Mouse (Mus musculus): ENCODE measurements around the gene Cdkal1. TPM values are rescaled to one million over a fixed set of nuclear protein-coding genes. Genes with fewer than 3 reads are reported as not detected.

The Cdkal1 gene
- polyA plus RNA-seq, 1 experiment from 2014 or later: 33.9 TPM

DNA sequence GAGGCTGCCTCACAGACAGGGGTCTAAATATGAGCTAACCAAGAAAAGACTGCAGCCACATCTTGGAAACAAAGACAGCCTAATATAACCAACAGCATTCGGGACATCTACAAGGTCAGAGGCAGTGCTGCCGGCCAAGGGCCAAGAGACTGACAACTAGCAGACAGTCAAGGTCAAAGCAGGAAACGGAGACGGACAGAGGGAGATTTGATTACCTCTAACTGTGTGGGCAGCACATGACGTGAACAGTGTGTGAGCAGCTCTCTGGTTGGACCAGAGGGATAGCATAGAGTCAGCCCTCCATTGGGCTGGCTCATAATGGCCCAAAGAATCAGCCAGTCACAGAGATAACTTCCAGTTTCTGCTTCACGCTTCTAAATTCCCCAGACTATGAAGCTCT is 655.8 kb downstream of the Cdkal1 start:
- Histone ChIP-seq H3K4me2 (ENCODE audit: low read length) (no peak overlapping the region), H3K4me1 (replicated peaks; ENCODE audit: control insufficient read depth, insufficient read depth, low read length) (peaks cover 3% of the 10 kb centered on the region; the same call in 1 of the 2 replicates), H3K36me3 (ENCODE audit: control insufficient read depth, insufficient read depth, low read length) (no peaks in the 10 kb centered on the region), H3K27me3 (replicated peaks; ENCODE audit: control insufficient read depth, insufficient read depth, low read length) (no peaks in the 10 kb centered on the region), H3K27ac (ENCODE audit: low read depth) (peak overlapping the region; percentile 9; the same call in 1 of the 2 replicates), H3K9ac (ENCODE audit: low read length) (no peak overlapping the region), H3K9me3 (ENCODE audit: control insufficient read depth, low read length) (no peaks in the 10 kb centered on the region), H3K4me3 (ENCODE audit: low read depth, low read length) (no peak overlapping the region)
- ATAC-seq (replicated peaks; ENCODE audit: low FRiP score, low TSS enrichment, low read depth): 0 out of 2 replicates have a peak, but pooled peaks have one; percentile 55
- WGBS: 42% methylated on average over 6 of the region's 6 CpGs
- no peak for DNase-seq (ENCODE audit: low spot score)

- Histone ChIP-seq H3K27ac (ENCODE audit: low read depth) (no peak overlapping the region), H3K36me3 (ENCODE audit: control insufficient read depth, insufficient read depth, low read length) (no peaks in the 10 kb centered on the region), H3K4me3 (ENCODE audit: low read depth, low read length) (no peak overlapping the region), H3K4me2 (ENCODE audit: low read length) (no peak overlapping the region), H3K27me3 (replicated peaks; ENCODE audit: control insufficient read depth, insufficient read depth, low read length) (no peaks in the 10 kb centered on the region), H3K9ac (ENCODE audit: low read length) (no peak overlapping the region), H3K4me1 (replicated peaks; ENCODE audit: control insufficient read depth, insufficient read depth, low read length) (peaks cover 3% of the 10 kb centered on the region; the same call in 1 of the 2 replicates), H3K9me3 (ENCODE audit: control insufficient read depth, low read length) (no peaks in the 10 kb centered on the region)
- ATAC-seq (replicated peaks; ENCODE audit: low FRiP score, low TSS enrichment, low read depth): no peak
- DNase-seq (ENCODE audit: low spot score): no peak
- WGBS: 43% methylated on average over 9 of the region's 9 CpGs
Measured at GRCm38 (mm10) chr13:29196798-29197498, 658.5 kb downstream of the Cdkal1 start.

DNA sequence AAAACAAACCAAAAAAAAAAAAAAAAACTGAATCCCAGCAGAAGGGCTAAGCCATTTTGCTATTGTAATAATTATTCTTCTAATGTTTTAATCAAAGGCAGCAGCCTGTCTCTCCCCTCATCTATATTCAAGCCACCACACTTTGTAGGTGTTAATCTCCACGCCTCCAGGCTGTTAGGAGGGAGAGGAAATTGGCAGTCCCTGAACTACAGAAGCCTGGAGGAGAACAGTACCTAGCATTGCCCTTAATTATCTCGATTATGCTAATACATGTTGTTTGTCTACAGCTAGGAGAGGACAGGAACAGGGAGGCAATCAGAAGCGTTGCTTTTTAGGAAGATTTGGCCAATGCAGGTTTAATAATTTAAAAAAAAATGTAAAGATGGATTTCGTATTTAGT is 659.8 kb downstream of the Cdkal1 start:
- DNase-seq (ENCODE audit: low spot score): no peak
- no peaks in the 10 kb centered on the region for H3K36me3 ChIP-seq (ENCODE audit: control insufficient read depth, insufficient read depth, low read length)

GRCm38 (mm10) chr13:29194946-29195345 is 660.5 kb downstream of the Cdkal1 start:
- Histone ChIP-seq H3K27me3 (replicated peaks; ENCODE audit: control insufficient read depth, insufficient read depth, low read length) (no peaks in the 10 kb centered on the region), H3K4me3 (ENCODE audit: low read depth, low read length) (no peak overlapping the region), H3K27ac (ENCODE audit: low read depth) (no peak overlapping the region), H3K4me1 (replicated peaks; ENCODE audit: control insufficient read depth, insufficient read depth, low read length) (peaks cover 3% of the 10 kb centered on the region; the same call in 1 of the 2 replicates), H3K9ac (ENCODE audit: low read length) (no peak overlapping the region), H3K9me3 (ENCODE audit: control insufficient read depth, low read length) (no peaks in the 10 kb centered on the region), H3K36me3 (ENCODE audit: control insufficient read depth, insufficient read depth, low read length) (no peaks in the 10 kb centered on the region), H3K4me2 (ENCODE audit: low read length) (no peak overlapping the region)
- no peak for DNase-seq (ENCODE audit: low spot score)
- ATAC-seq (replicated peaks; ENCODE audit: low FRiP score, low TSS enrichment, low read depth): no peak
- WGBS: 79% methylated on average over 4 of the region's 4 CpGs

More for the DNA sequence above, 659.8 kb downstream of the Cdkal1 start:
- H3K4me2 ChIP-seq (ENCODE audit: low read length): no peak overlapping the region
- WGBS: 63% methylated on average over 4 of the region's 4 CpGs
- no peaks in the 10 kb centered on the region for H3K27me3 ChIP-seq (replicated peaks; ENCODE audit: control insufficient read depth, insufficient read depth, low read length)
- no peak for ATAC-seq (replicated peaks; ENCODE audit: low FRiP score, low TSS enrichment, low read depth)
- no peak overlapping the region for H3K27ac ChIP-seq (ENCODE audit: low read depth)
- no peaks in the 10 kb centered on the region for H3K9me3 ChIP-seq (ENCODE audit: control insufficient read depth, low read length)
- no peak overlapping the region for H3K9ac ChIP-seq (ENCODE audit: low read length)
- H3K4me1 ChIP-seq (replicated peaks; ENCODE audit: control insufficient read depth, insufficient read depth, low read length): peaks cover 3% of the 10 kb centered on the region; the same call in 1 of the 2 replicates
- H3K4me3 ChIP-seq (ENCODE audit: low read depth, low read length): no peak overlapping the region

GRCm38 (mm10) chr13:29192697-29193096 is 662.8 kb downstream of the Cdkal1 start:
- no peaks in the 10 kb centered on the region for H3K27me3 ChIP-seq (replicated peaks; ENCODE audit: control insufficient read depth, insufficient read depth, low read length)
- no peak overlapping the region for H3K4me3 ChIP-seq (ENCODE audit: low read depth, low read length)
- no peak overlapping the region for H3K27ac ChIP-seq (ENCODE audit: low read depth)
- ATAC-seq (replicated peaks; ENCODE audit: low FRiP score, low TSS enrichment, low read depth) (no peak), DNase-seq (ENCODE audit: low spot score) (no peak)
- H3K4me1 ChIP-seq (replicated peaks; ENCODE audit: control insufficient read depth, insufficient read depth, low read length): no peaks in the 10 kb centered on the region
- H3K9me3 ChIP-seq (ENCODE audit: control insufficient read depth, low read length): no peaks in the 10 kb centered on the region
- H3K4me2 ChIP-seq (ENCODE audit: low read length): no peak overlapping the region
- WGBS: 84% methylated on average over 3 of the region's 3 CpGs
- H3K9ac ChIP-seq (ENCODE audit: low read length): no peak overlapping the region
- H3K36me3 ChIP-seq (ENCODE audit: control insufficient read depth, insufficient read depth, low read length): no peaks in the 10 kb centered on the region

DNA sequence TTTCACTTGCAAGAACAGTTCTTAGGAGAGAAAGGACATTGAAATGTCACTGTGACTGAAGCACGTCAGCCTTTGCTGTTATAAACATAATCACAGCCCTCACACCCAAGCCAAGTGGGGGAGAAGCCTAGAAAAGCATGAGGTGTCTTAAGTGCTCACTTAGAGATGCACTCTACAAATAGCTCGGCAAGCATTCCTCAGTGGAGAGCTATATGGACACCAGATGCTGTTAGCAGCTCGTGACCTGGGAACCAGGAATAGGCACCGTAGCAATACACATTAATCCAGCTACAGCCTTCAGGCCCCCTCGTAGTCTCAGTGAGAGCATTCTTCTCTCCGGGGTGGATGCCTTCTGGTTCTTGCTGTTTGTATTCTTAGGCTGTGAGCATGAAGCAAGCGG is 664.9 kb downstream of the Cdkal1 start:
- no peak overlapping the region for H3K9ac ChIP-seq (ENCODE audit: low read length)
- H3K27ac ChIP-seq (ENCODE audit: low read depth): no peak overlapping the region
- H3K9me3 ChIP-seq (ENCODE audit: control insufficient read depth, low read length): no peaks in the 10 kb centered on the region
- no peaks in the 10 kb centered on the region for H3K4me1 ChIP-seq (replicated peaks; ENCODE audit: control insufficient read depth, insufficient read depth, low read length)
- no peak overlapping the region for H3K4me3 ChIP-seq (ENCODE audit: low read depth, low read length)
- 61% methylated on average over 7 of the region's 7 CpGs for WGBS
- H3K4me2 ChIP-seq (ENCODE audit: low read length): no peak overlapping the region
- ATAC-seq (replicated peaks; ENCODE audit: low FRiP score, low TSS enrichment, low read depth) (no peak), DNase-seq (ENCODE audit: low spot score) (no peak)
- H3K27me3 ChIP-seq (replicated peaks; ENCODE audit: control insufficient read depth, insufficient read depth, low read length): no peaks in the 10 kb centered on the region
- H3K36me3 ChIP-seq (ENCODE audit: control insufficient read depth, insufficient read depth, low read length): no peaks in the 10 kb centered on the region

DNA sequence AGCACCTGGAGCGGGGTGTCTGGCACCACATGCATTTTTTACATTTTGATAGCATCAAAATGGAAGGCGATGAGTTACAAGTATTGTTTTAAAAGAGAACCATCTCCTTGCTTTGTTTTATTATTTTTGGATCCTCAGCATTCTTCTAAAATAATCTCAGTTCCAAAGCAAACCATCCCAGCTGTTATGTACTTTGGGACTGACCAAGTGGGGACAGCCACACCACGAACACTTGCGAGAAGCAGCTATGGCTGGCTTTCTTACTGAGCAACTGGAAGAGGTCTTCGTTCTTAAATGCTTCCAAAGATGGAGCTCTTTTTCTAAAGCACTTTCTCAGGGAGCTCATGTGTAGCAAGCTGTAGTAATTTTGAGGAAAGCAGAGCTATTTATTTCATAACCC is 668.7 kb downstream of the Cdkal1 start:
- Histone ChIP-seq H3K9me3 (ENCODE audit: control insufficient read depth, low read length) (no peaks in the 10 kb centered on the region), H3K9ac (ENCODE audit: low read length) (no peak overlapping the region), H3K27ac (ENCODE audit: low read depth) (no peak overlapping the region), H3K36me3 (ENCODE audit: control insufficient read depth, insufficient read depth, low read length) (no peaks in the 10 kb centered on the region), H3K4me2 (ENCODE audit: low read length) (no peak overlapping the region), H3K4me3 (ENCODE audit: low read depth, low read length) (no peak overlapping the region), H3K4me1 (replicated peaks; ENCODE audit: control insufficient read depth, insufficient read depth, low read length) (no peaks in the 10 kb centered on the region), H3K27me3 (replicated peaks; ENCODE audit: control insufficient read depth, insufficient read depth, low read length) (no peaks in the 10 kb centered on the region)
- DNase-seq (ENCODE audit: low spot score): no peak
- ATAC-seq (replicated peaks; ENCODE audit: low FRiP score, low TSS enrichment, low read depth): no peak
- WGBS: 93% methylated on average over 5 of the region's 5 CpGs

DNA sequence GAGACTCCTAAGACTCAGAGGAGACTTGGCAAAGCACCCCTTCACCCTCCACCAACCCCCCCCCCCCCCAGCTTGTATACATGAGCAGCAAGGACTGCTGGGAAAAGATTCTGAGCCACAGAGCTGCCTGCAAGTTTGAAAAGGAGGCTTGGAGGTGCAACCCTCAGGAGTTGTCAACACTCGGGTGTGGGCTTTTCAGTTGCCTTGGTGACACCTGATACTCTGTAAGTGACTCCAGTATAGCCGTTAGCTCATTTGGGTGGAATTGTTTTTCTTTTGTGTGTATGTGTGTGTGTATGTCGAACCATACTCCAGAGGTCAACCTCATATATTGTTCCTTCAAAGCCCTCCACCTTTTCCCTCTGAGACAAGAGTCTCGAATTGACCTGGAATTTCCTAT is 669.9 kb downstream of the Cdkal1 start:
- Histone ChIP-seq H3K27me3 (replicated peaks; ENCODE audit: control insufficient read depth, insufficient read depth, low read length) (no peaks in the 10 kb centered on the region), H3K4me1 (replicated peaks; ENCODE audit: control insufficient read depth, insufficient read depth, low read length) (no peaks in the 10 kb centered on the region), H3K27ac (ENCODE audit: low read depth) (no peak overlapping the region), H3K9me3 (ENCODE audit: control insufficient read depth, low read length) (no peaks in the 10 kb centered on the region), H3K36me3 (ENCODE audit: control insufficient read depth, insufficient read depth, low read length) (no peaks in the 10 kb centered on the region), H3K9ac (ENCODE audit: low read length) (no peak overlapping the region), H3K4me3 (ENCODE audit: low read depth, low read length) (no peak overlapping the region), H3K4me2 (ENCODE audit: low read length) (no peak overlapping the region)
- DNase-seq (ENCODE audit: low spot score) (no peak), ATAC-seq (replicated peaks; ENCODE audit: low FRiP score, low TSS enrichment, low read depth) (no peak)
- WGBS: 68% methylated on average over 4 of the region's 4 CpGs

DNA sequence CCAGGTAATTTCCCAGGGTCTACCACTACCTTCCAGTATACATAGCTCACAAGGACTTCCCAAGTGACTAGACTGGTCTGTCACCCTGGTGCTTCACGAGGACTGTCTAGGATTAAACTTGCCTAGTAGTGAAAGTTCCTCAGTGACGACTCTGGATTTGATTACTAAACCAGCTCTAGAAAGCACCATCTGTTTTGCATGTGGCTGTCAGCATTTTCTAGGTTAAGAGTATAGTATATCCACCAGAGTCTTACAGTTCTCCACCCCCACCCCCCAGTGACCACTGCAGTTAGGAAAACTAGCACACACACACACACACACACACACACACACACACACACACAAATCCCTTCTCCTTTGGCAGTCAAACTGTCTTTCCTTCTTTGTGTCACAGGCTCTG is 670.9 kb downstream of the Cdkal1 start:
- H3K4me1 ChIP-seq (replicated peaks; ENCODE audit: control insufficient read depth, insufficient read depth, low read length): no peaks in the 10 kb centered on the region
- no peak overlapping the region for H3K9ac ChIP-seq (ENCODE audit: low read length)
- H3K36me3 ChIP-seq (ENCODE audit: control insufficient read depth, insufficient read depth, low read length): no peaks in the 10 kb centered on the region
- H3K4me3 ChIP-seq (ENCODE audit: low read depth, low read length): no peak overlapping the region
- H3K4me2 ChIP-seq (ENCODE audit: low read length): no peak overlapping the region
- H3K27ac ChIP-seq (ENCODE audit: low read depth): no peak overlapping the region
- WGBS: 69% methylated on average over 2 of the region's 2 CpGs
- DNase-seq (ENCODE audit: low spot score): no peak
- no peaks in the 10 kb centered on the region for H3K27me3 ChIP-seq (replicated peaks; ENCODE audit: control insufficient read depth, insufficient read depth, low read length)
- ATAC-seq (replicated peaks; ENCODE audit: low FRiP score, low TSS enrichment, low read depth): no peak
- H3K9me3 ChIP-seq (ENCODE audit: control insufficient read depth, low read length): no peaks in the 10 kb centered on the region

All from intestine, embryonic 14.5 days (tissue).